Mouse (Mus musculus) left cerebral cortex, adult 2 months (tissue): ENCODE data around the gene Gm6993. TPM values are rescaled to one million over a fixed set of nuclear protein-coding genes. Genes with fewer than 3 reads are reported as not detected.

Source experiments
- DNase-seq, 2 experiments: peaks; one replicate each; pipeline ENCODE4 v3.0.0; 2021 to 2022; ENCODE audit warnings: low spot score in 2 of 2, mixed read lengths in 1 of 2; ENCODE audit errors: extremely low spot score in 1 of 2
- H3K27ac ChIP-seq: fragments of 200-600 bp; 2 replicates; pipeline ENCODE4 v1.8.1; 2022
- H3K4me3 ChIP-seq: fragments of 200-600 bp; 2 replicates; pipeline ENCODE4 v1.8.1; 2022
- CTCF ChIP-seq: fragments of 200-600 bp; IDR thresholded peaks from 2 replicates; pipeline ENCODE4 v1.8.1; 2022; ENCODE audit warnings: antibody characterized with exemption, mild to moderate bottlenecking, moderate library complexity
- intact Hi-C: fragments of 180-260 bp; cut with DNase I; formaldehyde crosslinking; loops from one replicate; pipeline ENCODE4 v1.15.1; 2025
- total RNA-seq, 2 experiments: library from RNA; stranded (reverse); gene quantifications; 2 replicates each; pipeline ENCODE4 v1.2.3; 2021

Gene Gm6993
- total RNA-seq, 2 experiments from 2014 or later = not detected

DNA sequence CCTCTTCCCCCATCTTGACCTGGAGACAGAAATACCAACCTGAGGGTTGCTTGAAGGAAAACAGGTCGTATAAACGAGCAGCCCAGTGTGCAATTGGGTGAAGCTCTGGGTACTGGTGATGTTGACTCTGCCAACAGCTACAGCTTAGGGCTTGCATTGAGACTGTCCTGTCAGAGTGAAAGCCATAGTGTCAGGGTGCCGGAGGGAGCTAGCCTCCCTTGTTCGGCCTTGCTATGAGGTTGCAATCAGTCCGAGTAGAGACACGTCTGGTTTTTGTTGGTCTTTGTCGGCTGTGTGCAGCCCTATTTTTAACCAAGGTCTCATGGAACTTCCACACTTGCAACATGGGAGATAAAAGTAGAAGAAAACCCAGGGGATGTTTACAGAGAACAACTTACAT is 39.7 kb downstream of the Gm6993 start:
- H3K27ac ChIP-seq = no peak overlapping the region
- no peak for TF ChIP-seq CTCF
- intact Hi-C loops = no loop called here
- DNase-seq = no peak
- no peak overlapping the region for H3K4me3 ChIP-seq

DNA sequence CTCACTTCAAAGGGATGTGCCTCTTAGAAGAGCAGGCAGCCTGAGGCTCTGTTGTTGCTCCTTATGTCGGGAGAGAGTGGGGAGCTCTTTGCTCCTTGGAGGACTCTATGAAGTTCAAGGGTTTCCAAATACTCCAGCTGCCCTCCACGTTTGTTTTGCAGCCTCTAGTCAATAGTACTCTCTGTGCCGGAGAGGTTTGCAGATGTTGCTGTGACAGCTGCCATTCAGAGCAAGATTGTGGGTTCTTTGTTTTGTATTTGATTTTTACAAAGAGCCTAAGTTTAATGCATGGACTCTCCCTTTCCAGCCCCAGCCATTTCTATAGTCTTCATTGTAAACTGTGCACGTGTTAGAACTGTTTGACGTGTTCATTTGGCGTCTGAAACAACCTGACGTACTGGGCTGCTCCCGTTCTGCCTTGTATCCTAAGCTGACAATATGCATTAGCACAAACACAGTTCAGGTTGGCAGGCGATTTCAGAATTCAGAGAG is 40.6 kb downstream of the Gm6993 start:
- no peak for TF ChIP-seq CTCF
- intact Hi-C loops = no loop called here
- H3K27ac ChIP-seq = no peak overlapping the region
- no peak for DNase-seq
- H3K4me3 ChIP-seq = no peak overlapping the region

DNA sequence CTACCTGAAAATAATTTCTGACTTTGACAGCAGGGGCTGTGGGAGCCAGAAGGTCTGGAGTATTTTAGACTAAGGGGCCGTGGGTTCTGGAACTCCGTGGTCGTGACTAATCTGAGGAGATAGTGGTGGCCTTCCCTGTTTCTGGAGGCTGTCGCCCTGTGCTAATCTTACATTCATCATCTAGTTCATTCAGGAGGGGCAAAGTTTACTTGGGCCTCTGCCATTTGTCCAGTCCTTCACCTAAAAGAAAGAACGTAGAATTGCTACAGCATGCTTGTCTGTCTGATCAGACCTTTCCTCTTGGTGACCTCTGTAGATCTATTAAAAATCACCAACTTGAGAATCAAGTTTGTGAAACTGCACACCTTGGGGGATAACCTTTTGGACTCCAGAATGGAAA is 41.7 kb downstream of the Gm6993 start:
- no peak overlapping the region for H3K27ac ChIP-seq
- H3K4me3 ChIP-seq = no peak overlapping the region
- intact Hi-C loops = no loop called here
- DNase-seq = no peak
- no peak for TF ChIP-seq CTCF

DNA sequence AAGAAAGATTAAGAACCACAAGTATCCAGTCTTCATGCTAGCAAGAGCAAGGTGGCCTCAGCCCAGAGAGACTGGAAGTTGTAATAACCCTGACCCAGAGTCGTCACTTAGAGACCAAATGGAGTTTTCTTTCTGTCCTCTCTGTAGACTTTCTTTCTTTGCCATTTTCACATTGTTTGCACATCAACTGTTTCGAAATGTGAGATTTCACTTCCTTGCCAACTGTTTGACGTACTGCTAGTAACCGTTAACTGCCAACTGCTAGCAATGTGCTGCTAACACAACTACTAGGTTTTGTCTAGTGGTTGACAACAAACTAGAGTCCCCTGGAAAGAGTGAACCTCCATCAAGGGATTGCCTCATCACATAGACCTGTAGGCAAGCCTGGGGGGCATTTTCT is 42.6 kb downstream of the Gm6993 start:
- no peak overlapping the region for H3K27ac ChIP-seq
- no peak for TF ChIP-seq CTCF
- H3K4me3 ChIP-seq = no peak overlapping the region
- intact Hi-C loops = no loop called here
- DNase-seq = no peak

DNA sequence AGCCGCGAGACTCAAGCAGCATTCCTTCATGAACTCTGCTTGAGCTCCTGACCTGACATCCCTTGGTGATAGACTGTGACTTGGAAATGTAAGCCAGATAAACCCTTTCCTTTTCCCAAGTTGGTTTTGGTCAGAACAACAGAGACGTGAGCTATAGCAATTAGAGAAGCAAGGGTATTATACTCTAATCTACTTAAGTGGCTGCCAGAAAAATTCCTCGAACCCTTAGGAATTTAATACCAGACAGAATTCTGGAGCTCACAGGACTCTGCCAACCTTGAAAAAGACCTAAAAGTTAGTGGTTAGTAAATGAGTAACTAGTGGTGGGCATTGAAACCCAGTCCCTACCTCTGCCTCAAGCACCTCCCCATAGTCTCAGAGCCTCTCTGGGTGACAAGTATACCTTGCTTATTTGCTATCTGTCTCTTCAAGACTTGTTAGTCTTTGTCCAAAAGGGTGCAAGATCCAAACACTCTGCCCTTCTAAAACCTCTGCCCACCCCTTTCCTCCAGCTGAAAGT is 43.1 kb downstream of the Gm6993 start:
- Histone ChIP-seq H3K27ac (no peak overlapping the region), H3K4me3 (no peak overlapping the region)
- intact Hi-C loops = no loop called here
- no peak for TF ChIP-seq CTCF
- no peak for DNase-seq

DNA sequence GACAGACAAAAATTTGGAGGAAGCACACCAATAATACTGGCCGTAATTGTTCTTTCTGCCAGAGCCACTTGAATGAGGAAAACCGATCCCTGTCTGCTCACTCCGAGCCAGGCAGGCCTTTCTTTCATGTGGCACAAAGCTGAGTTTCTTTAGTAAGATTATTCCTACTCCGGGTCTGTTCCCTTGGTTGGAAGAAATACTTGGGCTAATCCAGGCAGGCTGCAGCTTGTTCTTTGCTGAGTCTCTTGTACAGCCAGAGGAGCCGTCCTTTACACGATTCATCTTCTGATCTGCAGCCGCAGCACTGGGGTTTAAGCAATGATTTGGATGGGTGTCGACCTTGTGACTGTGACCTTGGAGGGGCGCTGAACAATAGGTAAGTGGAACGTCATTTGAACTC is 48.5 kb downstream of the Gm6993 start:
- no peak for TF ChIP-seq CTCF
- DNase-seq = no peak
- H3K4me3 ChIP-seq = no peak overlapping the region
- no peak overlapping the region for H3K27ac ChIP-seq
- intact Hi-C loops = no loop called here

Other genes with a start within 250 kb of the Gm6993 start
- gene Fam110c, start 166.9 kb upstream of the Gm6993 start, total RNA-seq = not detected
- gene Lamb1, start 24.5 kb downstream of the Gm6993 start, total RNA-seq = 10 to 100 TPM; 16.8 to 17.1 TPM
- 100 to 1,000 TPM in 1 of 2 experiments, 10 to 100 TPM in 1; 96.5 to 112 TPM for gene Dld, start 110.7 kb downstream of the Gm6993 start, total RNA-seq
- gene Slc26a3, start 150.1 kb downstream of the Gm6993 start, total RNA-seq = under 1 TPM in 1 of 2 experiments, not detected in 1; 0.38 TPM